Mouse (Mus musculus): ENCODE measurements at regions not wholly inside any gene's neighbourhood (a gene's known extent, or its start where the extent isn't known, plus 50 kb on each side); places are given as distances from the start of the nearest gene placed in this dataset.
A peak's percentile ranks its signal among the peaks of the same experiment; 100 is the strongest.
"Not testable (repeated sequence)": the region's sequence is repeated elsewhere in the genome, so short reads cannot be mapped to it uniquely, and the experiment has no call there.

DNA sequence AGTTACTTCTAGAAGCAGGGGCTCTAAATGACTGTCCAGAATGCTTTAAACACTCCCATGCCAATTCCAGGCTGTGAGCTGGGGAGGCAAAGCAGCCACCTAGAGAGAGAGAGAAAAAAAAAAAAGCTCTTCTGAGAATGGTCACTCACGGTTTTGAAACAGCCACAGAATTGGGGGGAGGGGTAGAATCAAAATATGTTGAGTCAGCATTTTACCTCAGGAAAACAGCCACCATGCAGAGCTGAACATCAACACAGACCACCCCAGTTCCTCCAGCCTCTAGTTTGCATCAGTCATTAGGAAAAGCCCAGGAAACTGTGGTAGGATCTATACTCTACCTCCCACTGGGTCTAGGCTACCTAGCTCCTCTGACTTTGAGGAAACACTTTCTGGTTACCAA, 124.1 kb upstream of the Gm5150 start:
- DNase-seq: no peak

DNA sequence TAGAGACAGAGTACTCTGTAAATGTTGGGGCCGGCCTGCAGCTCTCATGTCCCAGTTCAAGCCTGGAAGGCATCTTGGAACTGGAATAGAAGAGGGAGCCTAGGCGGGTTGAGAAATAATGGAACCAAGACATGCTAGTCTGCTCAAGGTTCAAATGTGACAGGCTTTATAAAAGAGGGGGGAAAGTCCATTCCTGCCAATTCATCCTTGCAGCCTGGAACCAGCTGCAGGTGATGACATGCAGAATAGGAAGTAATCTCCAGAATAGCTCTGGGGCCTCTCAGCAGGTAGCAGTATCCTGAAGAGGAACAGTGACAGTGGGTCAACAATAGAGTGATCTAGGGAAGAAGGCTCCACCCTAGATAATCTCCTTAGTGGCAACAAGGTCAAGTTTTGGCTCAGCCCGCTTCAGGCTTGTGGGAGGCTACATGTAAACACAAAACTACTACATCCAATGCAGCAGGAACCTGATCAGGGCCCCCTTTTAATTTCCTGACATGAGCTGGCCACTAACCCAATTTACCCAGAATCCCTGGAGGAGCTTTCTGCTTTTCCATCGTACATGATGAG, 119.2 kb upstream of the Gm5150 start:
- DNase-seq: not testable (repeated sequence)

DNA sequence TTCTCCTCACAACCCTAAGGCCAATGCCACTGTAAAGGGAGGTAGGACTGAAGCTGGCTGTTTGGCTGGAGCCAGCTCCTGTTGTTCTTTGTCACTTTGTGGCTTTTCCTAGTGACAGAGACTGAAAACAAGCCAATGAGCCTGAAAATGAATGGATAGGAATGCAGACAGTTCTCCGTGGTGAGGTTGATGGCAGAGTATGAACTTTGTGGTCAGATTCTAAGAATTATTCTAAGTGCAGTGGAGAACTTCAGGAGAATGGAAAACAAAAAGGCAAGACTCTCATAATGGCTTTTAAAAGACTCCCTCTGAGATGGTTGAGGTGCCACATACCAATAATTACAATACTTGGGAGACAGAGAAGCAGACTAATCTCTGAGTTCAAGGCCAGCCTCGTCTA, 109.7 kb upstream of the Gm5150 start:
- DNase-seq: no peak

DNA sequence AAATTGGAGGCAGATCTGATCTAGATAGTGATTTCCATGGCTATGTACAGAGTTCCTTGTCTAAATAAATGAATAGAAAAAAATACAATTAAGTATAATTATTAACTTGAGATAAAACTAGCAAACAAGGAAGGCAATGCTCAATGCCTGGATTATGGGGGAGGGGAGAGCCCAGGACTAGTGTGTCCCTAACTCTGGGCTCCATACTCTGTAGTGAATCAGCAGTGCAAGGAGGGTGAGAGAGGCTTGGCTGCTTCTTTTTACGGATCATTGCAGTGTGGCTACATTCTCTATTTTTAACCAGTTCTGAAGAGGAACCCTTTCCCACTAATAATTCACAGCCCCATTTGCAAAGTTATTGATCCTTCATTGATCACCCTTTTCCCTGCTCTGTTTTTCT, 101.3 kb upstream of the Gm5150 start:
- no peak for DNase-seq

DNA sequence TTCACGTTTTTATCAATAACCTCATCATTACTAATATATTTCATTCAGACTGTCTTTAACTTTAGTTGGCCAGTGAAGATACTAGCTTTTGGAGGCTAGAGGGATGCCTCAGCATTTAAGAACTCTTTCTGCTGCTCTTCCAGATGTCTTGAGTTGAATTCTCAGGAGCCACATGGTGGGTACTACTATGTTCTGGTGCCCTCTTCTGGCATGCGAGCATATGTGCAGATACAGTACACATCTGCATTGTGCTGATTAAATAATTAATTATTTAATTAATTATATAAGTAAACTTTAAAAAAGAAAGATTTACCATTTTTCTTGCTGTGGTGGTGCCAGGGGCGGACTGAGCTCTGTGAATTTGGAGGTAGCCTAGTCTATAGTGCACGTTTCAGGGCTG, 98.8 kb upstream of the Gm5150 start:
- DNase-seq: no peak

DNA sequence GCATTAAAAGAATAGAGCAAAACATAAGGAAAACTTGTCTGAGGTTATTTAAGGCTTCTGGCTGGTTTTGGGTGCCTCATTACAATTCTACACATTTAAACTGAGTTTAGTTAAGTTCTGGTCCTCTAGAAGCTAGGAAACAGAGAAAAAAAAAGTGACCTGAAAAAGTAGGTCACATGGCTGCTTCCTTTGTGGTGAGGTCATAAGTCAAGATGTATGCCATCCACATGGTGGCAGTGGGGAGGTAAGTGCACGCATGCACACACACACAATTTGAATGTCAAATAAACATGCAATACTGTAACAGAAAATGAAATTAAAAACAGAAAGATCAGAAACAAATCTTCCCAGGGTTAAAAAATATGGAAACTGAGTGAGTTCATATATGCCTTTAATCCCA, 96.9 kb upstream of the Gm5150 start:
- DNase-seq: no peak

DNA sequence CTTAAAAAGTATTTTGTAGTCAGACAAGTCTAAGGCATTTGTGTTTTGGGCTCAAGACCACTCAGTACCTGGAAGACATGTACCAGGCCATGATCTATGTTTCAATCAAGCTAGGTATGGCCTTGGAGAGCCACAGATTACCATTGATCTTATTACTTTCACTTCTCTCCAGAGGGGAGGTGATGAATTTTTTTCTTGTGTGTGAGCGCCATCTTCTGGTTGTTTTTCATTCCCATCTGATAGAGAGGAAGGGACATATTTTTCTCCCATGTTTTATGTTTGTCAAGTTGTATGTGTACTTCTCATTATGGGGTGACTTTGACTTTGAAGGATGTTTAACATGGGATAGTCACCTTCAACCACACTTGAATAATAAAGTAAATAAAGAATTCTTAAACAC, 80.3 kb upstream of the Gm5150 start:
- peak; percentile 48 for DNase-seq

DNA sequence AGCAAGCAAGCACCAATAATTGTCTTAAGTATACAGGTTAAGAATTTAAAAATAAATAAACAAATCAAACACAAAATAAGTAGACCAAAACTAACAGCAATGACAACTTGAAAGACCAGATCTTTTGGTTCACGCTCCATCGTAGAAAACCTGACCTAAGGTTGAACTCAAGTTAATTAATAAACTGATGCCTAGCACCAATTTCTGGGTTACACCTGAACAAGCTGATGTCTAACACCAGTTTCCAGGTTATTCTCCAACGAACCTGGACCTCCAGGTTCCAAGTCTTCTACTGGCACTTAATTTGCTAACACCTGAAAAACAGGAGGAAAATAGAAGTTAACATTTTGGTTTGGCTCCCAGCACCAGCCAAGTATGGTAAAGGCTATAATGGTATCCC, 79.1 kb upstream of the Gm5150 start:
- no peak for DNase-seq

DNA sequence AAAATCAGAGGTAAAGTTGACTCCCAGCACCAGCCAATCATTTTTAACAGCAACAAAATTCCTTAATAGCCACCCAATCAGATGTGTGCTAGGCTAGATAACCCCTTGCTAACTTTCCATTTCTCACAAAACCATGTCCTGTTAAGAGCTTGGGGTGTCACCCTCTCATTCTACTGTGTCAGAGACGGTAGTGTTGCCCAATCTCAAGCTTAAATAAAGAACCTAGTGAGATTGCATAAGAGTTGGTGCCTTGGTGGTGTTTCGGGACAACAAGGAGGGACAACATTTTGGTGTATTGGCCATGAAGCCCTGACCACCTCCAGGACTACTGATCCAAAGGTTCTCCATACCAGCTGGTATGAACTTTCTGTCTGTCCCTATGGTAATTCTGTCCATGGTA, 72.9 kb upstream of the Gm5150 start:
- no peak for DNase-seq

DNA sequence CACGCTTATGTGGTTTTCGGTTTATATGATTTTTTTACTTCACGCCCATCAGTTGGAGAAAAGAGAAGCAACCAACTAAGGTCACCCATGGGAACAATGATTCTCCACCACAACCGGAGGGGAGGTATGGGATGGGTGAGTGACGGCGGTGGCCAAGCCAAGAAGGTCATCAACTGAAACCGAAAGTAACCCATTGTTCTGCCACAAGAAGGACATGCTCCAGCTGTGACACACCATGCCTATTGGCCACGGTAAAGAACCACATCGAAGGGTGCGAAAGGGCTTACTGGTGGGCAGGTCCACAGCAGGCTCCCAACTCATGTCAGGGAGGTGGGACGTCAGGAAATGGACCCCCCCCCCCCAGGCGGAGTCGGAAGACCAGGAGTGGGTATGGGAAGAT, 65.7 kb upstream of the Gm5150 start:
- no peak for DNase-seq

DNA sequence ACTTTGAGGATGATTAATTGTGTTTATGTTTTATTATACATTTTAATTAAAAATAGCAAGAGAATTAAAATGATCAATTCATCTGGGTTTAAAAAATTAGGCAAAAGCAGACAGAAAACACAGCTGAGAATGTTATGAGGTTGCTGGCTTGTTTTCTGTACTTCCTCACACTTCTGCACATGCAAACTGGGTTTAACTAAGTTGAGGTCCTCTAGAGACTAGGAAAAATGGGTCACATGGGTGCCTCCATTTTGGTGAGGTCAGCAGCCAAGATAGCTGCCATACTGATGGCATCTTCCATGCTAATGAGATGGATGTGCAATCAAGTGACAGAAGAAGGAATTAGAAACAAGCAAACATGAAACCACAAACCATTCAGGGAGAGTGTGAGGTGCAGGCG, 64.7 kb upstream of the Gm5150 start:
- no peak for DNase-seq

DNA sequence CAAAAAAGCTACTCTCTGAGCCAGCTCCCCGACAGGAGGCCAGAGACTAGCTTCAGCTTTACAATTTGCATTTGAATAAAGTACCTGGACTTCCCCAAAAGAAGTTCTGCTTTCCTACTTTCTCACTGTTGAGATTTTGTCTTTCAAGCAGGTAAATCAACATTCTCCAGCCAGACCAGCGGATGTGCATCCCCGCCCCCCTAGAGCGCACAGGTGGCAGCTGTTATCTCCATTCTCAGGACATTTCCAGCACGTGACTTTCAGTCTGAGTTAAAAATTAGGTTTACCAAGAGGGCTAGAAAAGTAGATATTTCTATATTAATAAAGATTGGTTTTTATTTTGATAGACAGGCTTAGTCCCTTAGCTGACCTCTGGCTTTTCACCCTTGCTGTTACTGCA, 51.5 kb upstream of the Gm5150 start:
- DNase-seq: not testable (repeated sequence)
